Mouse (Mus musculus): ENCODE results near the gene Smok3c.
"Not testable (repeated sequence)": the region's sequence is repeated elsewhere in the genome, so short reads cannot be mapped to it uniquely, and the experiment has no call there.

The Smok3c gene

DNA sequence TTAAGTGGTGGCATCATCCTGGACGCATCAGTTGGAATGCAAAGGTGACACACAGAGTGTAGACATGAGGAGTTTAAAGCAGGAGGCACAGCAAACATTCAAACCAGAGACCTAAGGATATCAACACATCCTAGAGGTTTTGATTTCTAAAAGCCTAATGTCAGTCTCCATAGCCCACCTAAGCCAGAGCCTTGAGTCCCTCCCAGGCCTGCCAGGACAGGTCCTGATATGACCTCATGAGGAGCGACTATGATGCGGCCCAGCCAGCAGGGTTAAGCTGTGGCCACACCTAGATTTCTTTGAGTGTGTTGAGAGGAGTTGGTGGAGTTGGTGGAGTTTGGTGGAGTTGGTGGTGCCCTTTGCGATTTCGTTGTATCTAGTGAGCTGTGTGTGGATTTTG lies at the start of gene Smok3c:
Gene Smok3c (plus strand): TSS at position 301 of the 400 bp plus-strand sequence.
- not testable (repeated sequence) for DNase-seq (ENCODE audit: extremely low read depth, insufficient read length, low spot score)

DNA sequence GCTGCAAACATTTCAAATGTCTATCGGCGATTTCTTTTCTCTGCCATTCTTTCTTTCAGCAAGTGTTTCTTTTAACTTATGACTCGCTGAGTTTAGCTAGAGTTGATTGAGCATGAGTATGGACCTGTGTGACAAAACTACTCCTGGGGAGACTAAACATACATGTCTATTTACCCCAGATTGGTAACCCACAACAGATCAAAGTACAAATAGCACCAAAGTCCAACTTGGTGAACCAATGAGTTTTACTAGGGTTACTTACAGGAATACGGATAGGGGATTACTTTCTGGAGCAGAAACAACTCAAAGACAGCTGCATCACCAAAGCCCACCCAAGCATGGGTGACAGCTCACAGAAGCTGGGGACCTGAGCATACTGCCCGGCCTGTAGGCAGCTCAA lies 43.6 kb upstream of the Smok3c start:
- DNase-seq (ENCODE audit: extremely low read depth, insufficient read length, low spot score): no peak

DNA sequence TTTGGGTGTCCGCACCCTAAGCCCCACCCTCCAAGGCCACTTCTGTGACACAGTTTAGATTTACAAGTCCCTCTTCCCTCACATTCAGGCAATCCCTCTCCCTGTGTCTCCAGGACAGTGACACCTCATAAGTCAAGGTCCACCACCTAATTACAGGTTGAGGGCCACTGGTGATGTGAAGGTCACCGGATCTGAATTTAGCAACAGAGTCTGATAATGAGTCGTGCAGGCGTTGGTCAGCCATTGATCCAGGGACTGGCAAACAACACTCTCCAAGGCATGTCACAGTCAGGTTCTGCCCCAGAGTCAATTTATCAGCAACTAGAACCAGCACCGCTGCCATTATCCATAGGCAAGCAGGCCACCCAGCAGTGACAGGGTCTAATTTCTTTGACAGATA lies 40.6 kb upstream of the Smok3c start:
- DNase-seq (ENCODE audit: extremely low read depth, insufficient read length, low spot score): no peak

DNA sequence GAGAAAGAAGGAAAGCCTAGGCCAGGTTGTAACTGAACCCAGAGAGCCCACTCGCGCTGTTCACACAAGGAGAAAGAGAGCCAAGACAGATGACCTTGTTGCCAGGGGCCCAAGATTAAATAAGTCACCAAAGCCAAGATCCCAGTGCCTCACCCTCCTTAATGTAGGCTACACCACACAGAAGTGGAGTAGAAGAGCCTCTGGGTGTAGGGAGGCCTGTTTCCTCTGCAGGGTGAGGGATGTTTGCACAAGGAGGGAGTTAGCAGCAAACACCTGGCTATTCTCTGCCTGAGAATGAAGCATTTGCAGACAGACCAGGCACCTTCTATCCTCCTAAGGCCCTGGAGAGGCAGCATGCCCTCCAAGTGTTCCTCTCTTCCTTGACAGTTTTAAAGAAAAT lies 36.5 kb upstream of the Smok3c start:
- DNase-seq (ENCODE audit: extremely low read depth, insufficient read length, low spot score): no peak

DNA sequence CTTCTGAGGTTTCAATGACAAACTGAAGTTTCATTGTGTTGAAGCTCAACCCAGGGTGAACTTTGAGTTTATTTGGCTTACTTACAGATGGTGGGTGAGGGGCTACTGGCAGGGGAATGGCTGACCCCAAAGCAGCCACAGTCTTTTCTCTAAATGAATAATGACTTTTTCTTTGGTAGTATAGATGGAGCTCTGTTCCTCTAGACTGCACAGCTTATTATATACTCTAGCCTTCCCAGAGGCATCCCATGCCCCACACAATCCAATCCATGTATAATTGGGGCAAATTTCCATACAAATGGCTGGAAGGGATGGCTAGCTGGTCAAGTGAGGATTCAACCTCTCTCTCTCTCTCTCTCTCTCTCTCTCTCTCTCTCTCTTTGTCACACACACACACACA lies 36.0 kb upstream of the Smok3c start:
- no peak for DNase-seq (ENCODE audit: extremely low read depth, insufficient read length, low spot score)

DNA sequence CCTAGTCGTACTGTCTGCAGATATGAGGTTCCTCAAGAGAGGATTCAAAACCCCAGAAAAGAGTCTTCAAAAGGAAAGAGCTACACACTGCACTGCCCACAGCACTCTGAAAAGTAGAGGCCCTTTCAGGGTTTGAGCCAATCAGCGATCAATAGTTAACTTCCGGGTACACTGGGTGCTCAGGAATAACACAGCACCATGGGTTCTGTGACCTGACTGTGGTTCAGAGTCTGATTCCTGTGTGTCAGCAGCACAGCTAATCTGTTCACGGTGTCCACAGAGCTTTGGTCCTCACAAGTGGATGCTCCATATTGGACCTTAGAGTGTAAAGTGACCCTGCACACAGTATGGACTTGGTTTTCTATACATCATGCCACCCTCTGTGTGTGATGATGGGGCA lies 33.4 kb upstream of the Smok3c start:
- not testable (repeated sequence) for DNase-seq (ENCODE audit: extremely low read depth, insufficient read length, low spot score)

DNA sequence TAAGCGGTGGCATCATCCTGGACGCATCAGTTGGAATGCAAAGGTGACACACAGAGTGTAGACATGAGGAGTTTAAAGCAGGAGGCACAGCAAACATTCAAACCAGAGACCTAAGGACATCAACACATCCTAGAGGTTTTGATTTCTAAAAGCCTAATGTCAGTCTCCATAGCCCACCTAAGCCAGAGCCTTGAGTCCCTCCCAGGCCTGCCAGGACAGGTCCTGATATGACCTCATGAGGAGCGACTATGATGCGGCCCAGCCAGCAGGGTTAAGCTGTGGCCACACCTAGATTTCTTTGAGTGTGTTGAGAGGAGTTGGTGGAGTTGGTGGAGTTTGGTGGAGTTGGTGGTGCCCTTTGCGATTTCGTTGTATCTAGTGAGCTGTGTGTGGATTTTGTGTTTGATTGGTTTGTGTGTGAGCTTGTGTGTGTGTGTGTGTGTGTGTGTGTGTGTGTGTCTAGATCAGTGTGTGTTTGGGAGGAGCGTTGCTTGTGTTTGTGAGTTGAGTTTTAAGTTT lies 32.0 kb upstream of the Smok3c start, which contains the start of the genes Smok3a and Smok3b:
Gene Smok3a (plus strand): TSS at position 301 of the 519 bp plus-strand sequence.
Gene Smok3b (plus strand): TSS at position 469 of the 519 bp plus-strand sequence.
- DNase-seq (ENCODE audit: extremely low read depth, insufficient read length, low spot score): not testable (repeated sequence)

DNA sequence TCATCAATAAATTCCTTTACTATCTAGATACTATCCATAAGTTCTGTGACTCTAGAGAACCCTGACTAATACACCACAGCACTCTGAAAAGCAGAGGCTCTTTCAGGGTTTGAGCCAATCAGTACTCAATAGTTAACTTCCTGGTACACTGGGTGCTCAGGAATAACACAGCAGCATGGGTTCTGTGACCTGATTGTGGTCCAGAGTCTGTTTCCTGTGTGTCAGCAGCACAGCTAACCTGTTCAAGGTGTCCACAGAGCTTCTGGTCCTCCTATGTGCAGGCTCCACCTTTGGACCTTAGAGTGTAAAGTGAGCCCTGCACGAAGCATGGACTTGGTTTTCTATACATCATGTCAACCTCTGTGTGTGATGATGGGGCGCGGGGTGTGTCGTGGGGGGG lies 20.8 kb downstream of the Smok3c start:
- no peak for DNase-seq (ENCODE audit: extremely low read depth, insufficient read length, low spot score)

DNA sequence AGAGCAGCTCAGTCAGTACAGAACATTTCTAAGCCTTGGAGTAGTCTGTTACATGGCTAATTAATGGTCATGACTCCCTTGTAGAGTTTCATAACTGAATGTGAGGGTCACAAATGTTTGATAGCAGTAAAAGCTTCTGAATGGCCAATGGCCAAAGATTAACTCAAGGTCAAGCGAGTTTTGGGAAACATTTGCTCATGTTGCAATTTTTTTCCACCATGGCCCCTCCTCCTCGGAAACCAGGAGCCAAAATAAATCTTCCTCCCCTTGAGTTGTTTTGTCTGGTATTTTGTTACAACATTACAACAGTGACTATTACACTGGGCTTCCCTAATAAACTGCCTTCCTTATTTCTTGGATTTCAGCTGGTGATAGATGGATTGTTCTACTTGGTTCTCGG lies 22.7 kb downstream of the Smok3c start:
- DNase-seq (ENCODE audit: extremely low read depth, insufficient read length, low spot score): no peak

DNA sequence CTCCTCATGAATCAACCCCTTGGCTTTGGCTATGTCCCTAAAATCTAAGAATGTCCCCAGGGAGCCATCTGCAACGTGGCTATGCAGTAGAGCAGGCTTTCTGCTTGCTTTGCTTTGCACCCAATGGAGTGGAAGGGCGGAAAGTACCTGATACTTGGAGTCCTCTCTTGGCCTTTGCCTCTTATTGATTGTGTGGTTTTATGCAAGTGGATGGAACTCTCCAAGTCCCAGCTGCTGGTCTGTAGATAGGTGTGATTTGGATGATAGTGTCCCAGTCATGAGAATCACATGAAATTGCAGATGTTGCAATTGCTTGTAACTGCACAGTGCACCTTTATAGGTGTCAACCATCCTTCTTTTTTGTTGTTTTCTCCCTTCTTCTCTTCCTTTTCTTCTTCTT lies 23.2 kb downstream of the Smok3c start:
- no peak for DNase-seq (ENCODE audit: extremely low read depth, insufficient read length, low spot score)

DNA sequence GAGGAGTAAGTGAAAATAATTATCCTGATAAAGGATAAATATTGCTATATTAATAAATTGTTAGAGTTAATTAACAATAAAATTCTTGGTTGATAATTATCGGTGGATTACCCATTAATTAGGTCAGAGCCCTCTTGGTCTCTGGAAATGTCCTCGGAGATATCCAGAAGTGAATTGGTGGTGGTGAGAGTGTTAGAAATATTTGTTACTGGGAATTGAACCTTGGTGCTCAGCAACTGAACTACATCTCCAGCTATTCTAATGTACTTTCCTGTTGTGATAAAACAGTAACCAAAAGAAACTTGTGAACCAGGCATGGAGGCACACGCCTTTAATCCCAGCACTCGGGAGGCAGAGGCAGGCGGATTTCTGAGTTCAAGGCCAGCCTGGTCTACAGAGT lies 27.5 kb downstream of the Smok3c start:
- no peak for DNase-seq (ENCODE audit: extremely low read depth, insufficient read length, low spot score)

DNA sequence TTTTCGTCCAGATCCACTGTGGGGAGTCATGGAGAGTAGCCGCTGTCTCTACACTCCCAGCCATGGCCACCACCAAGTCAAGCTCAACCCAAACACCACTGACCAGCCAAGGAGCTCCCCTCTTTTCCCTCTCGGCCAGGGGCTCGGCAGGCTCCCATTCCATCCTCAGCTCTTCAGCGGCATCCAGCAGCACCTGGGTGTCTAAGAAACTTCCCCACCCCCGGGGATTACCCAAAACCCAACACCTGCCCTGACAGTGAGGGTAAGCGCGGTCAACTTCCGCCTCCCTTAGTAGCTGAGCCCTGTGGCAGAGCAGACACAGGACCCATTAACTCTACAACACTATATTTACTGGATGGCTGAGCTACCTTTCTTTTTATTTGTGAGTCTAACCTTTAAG lies 28.5 kb downstream of the Smok3c start:
- DNase-seq (ENCODE audit: extremely low read depth, insufficient read length, low spot score): no peak

DNA sequence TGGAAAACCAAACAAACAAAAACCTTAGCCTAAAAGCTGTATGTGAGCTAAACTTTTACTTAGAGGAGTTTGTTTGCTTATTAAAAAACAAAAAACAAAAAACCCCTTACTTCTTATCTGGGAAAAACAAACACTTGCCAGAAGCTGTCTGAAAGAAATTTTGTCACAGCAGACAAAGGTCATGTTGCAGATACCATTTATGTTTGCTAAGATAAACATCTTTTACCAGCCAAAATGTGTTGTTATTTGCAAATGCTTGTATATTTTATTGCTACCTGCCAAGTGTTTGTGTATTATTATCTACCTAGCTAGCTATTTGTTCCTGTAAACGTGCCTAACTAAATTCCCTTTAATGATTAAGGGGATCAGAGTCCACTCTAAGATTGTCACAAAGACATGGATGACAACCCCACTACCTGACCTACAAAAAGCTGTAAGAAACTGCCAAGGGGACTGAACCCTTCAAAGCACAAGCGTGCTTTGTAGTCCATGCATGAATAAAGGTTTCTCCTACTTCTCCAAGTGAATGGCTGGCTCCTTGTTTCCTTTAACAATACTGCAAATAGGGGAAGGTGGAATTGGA lies 30.4 kb downstream of the Smok3c start:
- DNase-seq (ENCODE audit: extremely low read depth, insufficient read length, low spot score): no peak

DNA sequence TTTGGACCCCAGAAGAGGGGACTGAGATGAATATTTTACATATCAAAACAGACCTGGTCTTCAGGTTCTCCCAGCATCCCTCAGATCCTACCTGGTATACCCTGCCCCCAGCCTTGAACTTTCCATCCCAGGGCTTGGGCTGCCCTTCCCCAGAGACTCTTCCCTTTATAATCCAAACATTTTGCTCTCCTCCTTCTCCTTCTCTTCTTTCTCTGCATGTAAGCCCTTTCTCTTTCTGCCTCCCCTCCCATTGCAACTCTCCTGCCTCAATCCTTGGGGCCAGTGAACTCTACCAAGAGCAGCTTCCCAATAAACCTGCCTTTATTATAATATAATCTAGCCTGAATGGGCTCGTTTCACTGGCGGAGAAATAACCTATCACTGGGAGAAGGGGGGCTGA lies 30.9 kb downstream of the Smok3c start:
- DNase-seq (ENCODE audit: extremely low read depth, insufficient read length, low spot score): no peak

DNA sequence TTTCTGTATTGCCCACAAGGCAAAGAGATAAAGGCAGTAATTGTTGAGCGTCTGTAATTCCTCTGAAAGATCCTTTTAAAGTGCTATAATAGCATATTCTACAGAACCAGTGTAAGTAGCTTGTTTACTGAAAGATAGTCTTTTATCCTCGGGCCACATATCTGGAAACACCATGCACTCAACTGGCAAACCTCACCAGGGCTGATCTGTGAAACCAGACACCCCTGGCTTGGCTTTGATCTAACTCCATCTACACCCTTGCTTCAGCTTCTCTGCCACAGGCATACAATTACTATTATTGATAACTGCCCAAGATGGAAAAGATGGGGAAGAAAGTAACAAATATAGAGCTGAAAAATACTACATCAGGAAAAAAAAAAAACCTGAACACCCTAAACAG lies 31.5 kb downstream of the Smok3c start:
- no peak for DNase-seq (ENCODE audit: extremely low read depth, insufficient read length, low spot score)

DNA sequence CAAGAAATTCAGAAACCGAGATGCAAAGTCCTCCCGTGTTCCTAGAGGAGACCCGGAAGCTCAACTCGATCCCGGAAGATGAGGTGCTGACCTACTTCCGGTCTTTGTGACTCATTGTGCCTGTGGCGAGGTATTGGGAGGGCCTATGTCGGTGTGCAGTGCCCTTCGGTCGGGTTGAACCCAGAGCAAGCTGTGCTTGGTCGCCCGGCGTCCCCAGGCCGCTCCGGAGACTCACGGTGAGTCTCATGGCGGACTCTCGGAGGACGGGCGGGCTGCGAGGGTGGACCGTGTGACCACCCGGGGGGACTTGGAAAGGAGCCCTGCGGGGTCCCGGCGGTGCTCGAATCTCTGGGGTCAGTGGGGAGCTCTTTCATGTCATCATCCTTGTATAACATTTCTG lies 32.0 kb downstream of the Smok3c start, which contains the start of gene Zkscan1:
Gene Zkscan1 (plus strand): TSS at position 89 of the 400 bp plus-strand sequence.
- peak; percentile 80 for DNase-seq (ENCODE audit: extremely low read depth, insufficient read length, low spot score)

DNA sequence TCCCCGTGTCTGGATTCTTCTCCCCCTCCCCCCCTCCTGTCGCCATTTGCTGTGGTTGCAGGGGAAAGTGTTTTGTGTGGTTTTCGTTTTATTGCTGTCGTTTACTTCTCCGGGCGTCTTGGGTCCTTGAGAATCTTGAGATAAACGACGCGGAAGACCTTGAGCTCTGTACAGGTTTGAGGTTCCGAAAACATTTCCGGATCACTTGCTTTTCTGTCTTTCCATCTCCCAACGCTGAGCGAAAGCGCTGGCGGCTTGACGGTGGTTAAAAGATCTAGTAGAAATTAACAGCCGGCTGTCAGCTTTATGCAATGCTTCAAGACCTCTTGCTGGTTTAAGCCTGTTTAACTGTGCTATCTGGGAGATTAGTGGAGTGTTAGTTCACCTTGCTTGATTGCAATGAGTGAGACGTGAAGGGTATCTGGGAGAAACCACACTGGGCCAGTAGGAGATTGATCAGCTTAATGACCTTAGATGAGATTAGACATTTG lies 32.5 kb downstream of the Smok3c start:
- no peak for DNase-seq (ENCODE audit: extremely low read depth, insufficient read length, low spot score)

DNA sequence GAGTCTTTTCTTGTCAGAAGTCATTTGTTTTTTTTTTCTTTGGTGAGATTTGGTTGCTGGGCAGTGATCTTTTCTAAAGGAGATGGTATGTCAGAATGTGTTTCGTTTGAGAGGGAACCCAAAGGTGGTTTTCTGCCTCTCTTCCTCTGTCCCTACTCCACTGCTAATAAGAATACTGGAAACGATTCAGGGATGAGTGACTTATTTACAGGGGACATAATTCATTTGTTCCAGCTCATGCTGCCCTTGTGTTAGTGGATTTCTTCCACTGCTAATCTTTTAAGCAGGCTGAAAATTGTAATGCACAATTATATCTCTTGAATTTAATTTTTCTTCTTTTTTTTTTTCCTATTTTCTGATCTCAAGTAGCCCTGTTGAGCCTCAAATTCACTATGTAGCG lies 33.8 kb downstream of the Smok3c start:
- no peak for DNase-seq (ENCODE audit: extremely low read depth, insufficient read length, low spot score)

DNA sequence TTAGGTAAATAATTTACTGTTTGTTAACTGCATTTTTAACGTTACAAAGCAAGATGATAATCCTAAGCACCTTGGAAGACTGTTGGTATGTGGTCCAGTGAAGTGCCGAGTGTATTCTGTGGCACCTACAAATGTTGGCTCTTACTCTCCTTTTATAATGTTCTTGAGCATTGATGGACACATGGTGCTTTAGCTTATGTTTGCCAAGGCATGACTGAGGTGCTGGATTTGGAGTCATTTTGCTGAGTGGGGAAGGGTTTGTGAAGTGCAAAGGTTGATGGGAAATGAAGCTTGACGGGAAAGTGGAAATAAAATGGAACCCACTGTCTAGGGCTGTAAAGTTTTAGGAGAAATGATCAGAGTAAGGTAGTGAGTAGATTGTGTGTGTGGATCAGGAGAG lies 35.4 kb downstream of the Smok3c start:
- DNase-seq (ENCODE audit: extremely low read depth, insufficient read length, low spot score): no peak

DNA sequence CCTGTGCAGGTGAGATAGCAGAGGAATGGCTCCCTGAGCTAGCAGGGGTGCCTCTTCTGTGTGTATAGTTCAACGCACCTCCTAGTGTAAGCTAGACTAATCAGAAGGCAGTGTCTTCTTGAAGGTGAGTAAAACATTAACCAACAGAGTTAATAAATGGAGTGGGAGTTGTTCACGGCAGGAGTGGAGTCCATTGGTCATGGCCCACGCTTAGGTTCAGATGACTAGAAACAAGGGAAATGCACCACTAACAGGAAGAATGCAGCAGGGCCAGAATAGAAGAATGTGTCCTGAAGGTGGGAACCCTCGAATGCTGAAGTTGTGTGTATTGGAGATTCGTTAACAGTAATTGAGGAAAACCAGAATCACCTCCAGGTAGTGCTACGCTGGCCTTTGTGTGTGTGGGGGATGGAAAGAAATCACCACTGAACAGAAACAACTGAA lies 36.1 kb downstream of the Smok3c start:
- no peak for DNase-seq (ENCODE audit: extremely low read depth, insufficient read length, low spot score)

DNA sequence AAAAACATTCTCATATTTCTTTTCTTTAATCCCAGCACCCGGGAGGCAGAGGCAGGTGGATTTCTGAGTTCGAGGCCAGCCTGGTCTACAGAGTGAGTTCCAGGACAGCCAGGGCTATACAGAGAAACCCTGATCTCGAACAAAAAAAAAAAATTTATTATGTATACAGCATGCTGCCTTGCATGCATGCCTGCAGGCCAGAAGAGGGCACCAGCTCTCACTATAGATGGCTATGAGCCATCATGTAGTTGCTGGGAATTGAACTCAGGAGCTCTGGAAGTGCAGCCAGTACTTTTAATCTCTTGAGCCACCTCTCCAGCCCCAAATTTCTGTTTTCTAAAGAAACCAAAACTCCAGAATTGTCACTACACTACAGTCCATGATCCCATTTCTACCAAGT lies 37.3 kb downstream of the Smok3c start:
- DNase-seq (ENCODE audit: extremely low read depth, insufficient read length, low spot score): no peak

DNA sequence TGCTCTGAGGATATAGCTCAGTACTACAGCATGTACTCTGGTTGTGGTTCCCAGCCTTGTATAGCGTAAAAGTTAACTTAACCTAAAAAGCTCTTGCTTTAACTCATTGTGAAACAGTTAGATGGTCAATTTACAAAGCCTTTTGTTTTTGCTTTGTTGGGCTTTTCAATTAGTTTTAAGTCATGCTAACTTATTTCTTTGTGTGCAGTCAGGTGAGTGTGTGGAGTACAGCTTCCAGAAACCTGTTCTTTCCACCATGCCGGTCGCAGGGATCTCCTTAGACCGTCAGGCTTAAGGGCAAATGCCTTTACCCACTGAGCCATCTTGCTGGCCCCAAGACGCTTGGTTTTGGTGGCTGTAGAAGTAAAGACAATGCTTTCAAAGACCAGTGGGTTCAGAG lies 37.7 kb downstream of the Smok3c start:
- no peak for DNase-seq (ENCODE audit: extremely low read depth, insufficient read length, low spot score)

DNA sequence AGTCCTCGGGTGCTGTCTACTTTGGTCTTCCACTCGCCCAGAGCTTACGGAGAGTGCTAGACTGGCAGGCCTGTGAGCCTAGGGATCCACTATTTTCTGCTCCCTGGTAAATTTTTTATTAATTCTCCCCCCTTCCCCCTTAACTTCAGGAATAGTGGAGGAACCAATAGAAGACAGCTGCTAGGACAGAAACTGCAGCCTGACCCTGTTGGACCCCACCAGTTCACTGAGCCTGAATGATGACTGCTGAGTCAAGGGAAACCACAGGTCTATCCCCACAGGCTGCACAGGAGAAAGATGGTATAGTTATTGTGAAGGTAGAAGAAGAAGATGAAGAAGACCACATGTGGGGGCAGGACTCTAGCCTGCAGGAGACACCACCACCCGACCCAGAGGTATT lies 39.8 kb downstream of the Smok3c start:
- no peak for DNase-seq (ENCODE audit: extremely low read depth, insufficient read length, low spot score)
